Mouse (Mus musculus) embryo, embryonic 9.5 days (tissue): ENCODE data around the gene Zbed3.
A peak's percentile ranks its signal among the peaks of the same experiment; 100 is the strongest.
"Not testable (repeated sequence)": the region's sequence is repeated elsewhere in the genome, so short reads cannot be mapped to it uniquely, and the experiment has no call there.

Experiments used
- DNase-seq: peaks from one replicate; pipeline ENCODE4 v3.0.0-alpha.2; 2017; ENCODE audit errors: extremely low spot score

Zbed3 gene

GRCm38 (mm10) chr13:95332086-95332899, 8.9 kb downstream of the Zbed3 start:
- no peak for DNase-seq

- DNase-seq: no peak
Measured at GRCm38 (mm10) chr13:95336122-95336677, 12.8 kb downstream of the Zbed3 start.

GRCm38 (mm10) chr13:95343470-95343869, 20.1 kb downstream of the Zbed3 start:
- DNase-seq: no peak

GRCm38 (mm10) chr13:95345869-95346268, 22.5 kb downstream of the Zbed3 start:
- DNase-seq: no peak

GRCm38 (mm10) chr13:95347018-95347696, 23.7 kb downstream of the Zbed3 start:
- DNase-seq: peak; percentile 58

GRCm38 (mm10) chr13:95348476-95348875, 25.1 kb downstream of the Zbed3 start:
- DNase-seq: no peak

- no peak for DNase-seq
Measured at GRCm38 (mm10) chr13:95358223-95358622, 34.8 kb downstream of the Zbed3 start.

GRCm38 (mm10) chr13:95363440-95363839, 40.0 kb downstream of the Zbed3 start:
- DNase-seq: no peak

GRCm38 (mm10) chr13:95366356-95366755, 42.9 kb downstream of the Zbed3 start:
- no peak for DNase-seq

GRCm38 (mm10) chr13:95374701-95375553, 51.5 kb downstream of the Zbed3 start, which contains the start of gene Aggf1:
Aggf1 (minus strand) TSS chr13:95375352.
- DNase-seq: peak; percentile 86

- DNase-seq: no peak
Measured at GRCm38 (mm10) chr13:95375554-95375914, 52.1 kb downstream of the Zbed3 start.

- not testable (repeated sequence) for DNase-seq
Measured at GRCm38 (mm10) chr13:95376689-95377289, 53.4 kb downstream of the Zbed3 start.

GRCm38 (mm10) chr13:95378696-95379095, 55.3 kb downstream of the Zbed3 start:
- no peak for DNase-seq

GRCm38 (mm10) chr13:95382418-95382817, 59.0 kb downstream of the Zbed3 start:
- no peak for DNase-seq
